ENCODE assay signal across 14 mouse cellular contexts in the genomic region with DNA sequence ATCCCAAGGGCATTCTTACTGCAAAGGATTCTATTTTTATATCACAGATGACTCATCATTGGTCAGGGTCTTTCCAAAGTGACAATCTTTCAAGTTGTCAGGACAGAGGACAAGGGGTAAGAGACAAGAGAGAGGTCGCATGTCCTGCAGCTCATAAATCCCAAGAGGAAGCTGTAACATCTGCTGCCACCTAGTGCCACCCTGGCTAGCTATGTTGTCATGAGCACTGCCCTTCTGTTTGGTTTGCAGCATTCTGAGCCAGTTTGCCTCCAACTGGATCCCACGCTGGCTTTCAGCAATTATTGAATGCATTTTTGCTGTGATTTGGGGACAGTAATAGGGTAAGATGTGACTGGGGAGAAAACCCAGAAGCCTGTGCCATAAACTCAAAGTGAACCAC.
DNase-seq lines count a peak whose midpoint lies in the region; ATAC-seq and TF ChIP-seq lines count a peak whose summit lies in the region.
"Had no signal": no experiment of that assay in that cellular context is flagged by ENCODE, and none has a peak within 500 bp of the region (broad histone marks: within the 10 kb centered on the region; RNA-seq: fewer than 3 reads in every experiment).

No protein-coding gene starts in this region.

- no peaks in the 10 kb centered on the region for H3K9me3 ChIP-seq in kidney, postnatal 0 days (replicated peaks; ENCODE audit: low read length)
- no peaks in the 10 kb centered on the region for H3K9me3 ChIP-seq in lung, postnatal 0 days (ENCODE audit: low read length)
- H3K9me3 ChIP-seq in stomach, postnatal 0 days (ENCODE audit: control insufficient read depth, low read length) = no peaks in the 10 kb centered on the region
- H3K9me3 ChIP-seq: heart, embryonic 15.5 days; intestine, embryonic 15.5 days; liver, embryonic 13.5 days; megakaryocyte, embryonic 14.5 days had no signal

- no peaks in the 10 kb centered on the region for H3K36me3 ChIP-seq in kidney, postnatal 0 days (ENCODE audit: insufficient read depth, low read length)
- no peaks in the 10 kb centered on the region for H3K36me3 ChIP-seq in lung, postnatal 0 days (ENCODE audit: insufficient read depth, low read length)
- no peaks in the 10 kb centered on the region for H3K36me3 ChIP-seq in stomach, postnatal 0 days (ENCODE audit: control insufficient read depth, insufficient read depth, low read length)
- H3K36me3 ChIP-seq: heart, embryonic 15.5 days; intestine, embryonic 15.5 days; liver, embryonic 13.5 days had no signal

- TF ChIP-seq CTCF in kidney, postnatal 0 days (IDR thresholded peaks at IDR 0.05; ENCODE audit: low read depth) = peak; percentile 56; the same call in 1 of the 2 replicates
- TF ChIP-seq CTCF in lung, postnatal 0 days (IDR thresholded peaks at IDR 0.05) = peak; percentile 41
- peak; percentile 57 for TF ChIP-seq CTCF in stomach, postnatal 0 days (IDR thresholded peaks at IDR 0.05; ENCODE audit: low read depth)

- no peaks in the 10 kb centered on the region for H3K27me3 ChIP-seq in kidney, postnatal 0 days (ENCODE audit: insufficient read depth, low read length)
- H3K27me3 ChIP-seq in lung, postnatal 0 days (replicated peaks; ENCODE audit: insufficient read depth, low read length) = no peaks in the 10 kb centered on the region
- H3K27me3 ChIP-seq in stomach, postnatal 0 days (ENCODE audit: control insufficient read depth, insufficient read depth, low read length) = no peaks in the 10 kb centered on the region
- H3K27me3 ChIP-seq: intestine, embryonic 15.5 days; liver, embryonic 13.5 days; megakaryocyte, embryonic 14.5 days had no signal

- no peak overlapping the region for H3K9ac ChIP-seq in kidney, postnatal 0 days (ENCODE audit: low read depth, low read length)
- H3K9ac ChIP-seq in lung, postnatal 0 days (replicated peaks; ENCODE audit: low read depth) = no peak overlapping the region
- no peak overlapping the region for H3K9ac ChIP-seq in stomach, postnatal 0 days (ENCODE audit: low read length)
- H3K9ac ChIP-seq: heart, embryonic 15.5 days; intestine, embryonic 15.5 days; liver, embryonic 13.5 days had no signal

- WGBS in kidney, postnatal 0 days = 43% methylated on average over 2 of the region's 2 CpGs
- 26% methylated on average over 2 of the region's 2 CpGs for WGBS in lung, postnatal 0 days
- WGBS in stomach, postnatal 0 days = 39% methylated on average over 2 of the region's 2 CpGs

- no peak overlapping the region for H3K27ac ChIP-seq in kidney, postnatal 0 days
- no peak overlapping the region for H3K27ac ChIP-seq in lung, postnatal 0 days (ENCODE audit: low read length)
- H3K27ac ChIP-seq in stomach, postnatal 0 days (replicated peaks) = no peak overlapping the region
- H3K27ac ChIP-seq: heart, embryonic 15.5 days; intestine, embryonic 15.5 days; liver, embryonic 13.5 days had no signal

- no peak for DNase-seq in frontal cortex, postnatal 14 days (ENCODE audit: low spot score in 2 of 2)
- DNase-seq in kidney, postnatal 0 days (ENCODE audit: low spot score) = peak; percentile 41
- no peak for DNase-seq in kidney, adult 9 months
- DNase-seq in lung, postnatal 0 days (ENCODE audit: low spot score) = peak; percentile 27
- DNase-seq in lung, postnatal 14 days = no peak
- DNase-seq in stomach, postnatal 0 days (ENCODE audit: low spot score) = no peak
- no peak for DNase-seq in thymus, postnatal 4 days
- DNase-seq: liver, embryonic 13.5 days had no signal

- TF ChIP-seq EP300 in lung, postnatal 0 days (IDR thresholded peaks at IDR 0.05) = no peak
- TF ChIP-seq EP300 in stomach, postnatal 0 days (optimal IDR thresholded peaks at IDR 0.05) = no peak

- peaks cover 4% of the 10 kb centered on the region for H3K4me1 ChIP-seq in kidney, postnatal 0 days (replicated peaks; ENCODE audit: insufficient read depth, low read length)
- no peaks in the 10 kb centered on the region for H3K4me1 ChIP-seq in lung, postnatal 0 days (ENCODE audit: insufficient read depth, low read depth, low read length)
- no peaks in the 10 kb centered on the region for H3K4me1 ChIP-seq in stomach, postnatal 0 days (replicated peaks; ENCODE audit: control insufficient read depth, insufficient read depth)
- H3K4me1 ChIP-seq: heart, embryonic 15.5 days; intestine, embryonic 15.5 days; liver, embryonic 13.5 days; megakaryocyte, embryonic 14.5 days had no signal

- H3K4me3 ChIP-seq in kidney, postnatal 0 days (replicated peaks; ENCODE audit: low read depth, low read length) = no peak overlapping the region
- no peak overlapping the region for H3K4me3 ChIP-seq in lung, postnatal 0 days (ENCODE audit: low read depth, low read length)
- no peak overlapping the region for H3K4me3 ChIP-seq in stomach, postnatal 0 days (ENCODE audit: low read depth, low read length)
- H3K4me3 ChIP-seq: erythroblast, embryonic 14.5 days; heart, embryonic 15.5 days; intestine, embryonic 15.5 days; liver, embryonic 13.5 days; megakaryocyte, embryonic 14.5 days; myocyte had no signal

- ATAC-seq in frontal cortex, adult (ENCODE audit: low TSS enrichment) = peak; percentile 45; the same call in 1 of the 2 replicates
- no peak for ATAC-seq in kidney, postnatal 0 days (replicated peaks; ENCODE audit: low FRiP score, low read depth)
- no peak for ATAC-seq in lung, postnatal 0 days
- ATAC-seq in stomach, postnatal 0 days (ENCODE audit: low FRiP score, low TSS enrichment) = no peak
- ATAC-seq: intestine, embryonic 15.5 days had no signal

- H3K4me2 ChIP-seq in kidney, postnatal 0 days (ENCODE audit: low read length) = no peak overlapping the region
- H3K4me2 ChIP-seq in lung, postnatal 0 days (replicated peaks; ENCODE audit: low read depth, low read length) = no peak overlapping the region
- no peak overlapping the region for H3K4me2 ChIP-seq in stomach, postnatal 0 days (replicated peaks; ENCODE audit: low read depth)
- H3K4me2 ChIP-seq: heart, embryonic 15.5 days; intestine, embryonic 15.5 days; liver, embryonic 13.5 days had no signal

Comparison
In these comparisons a context has a peak if more than half of its experiments do, and no peak if none do; other contexts are left out.
1. DNase-seq: peak in kidney, postnatal 0 days (single experiment) and lung, postnatal 0 days (single experiment); none in frontal cortex, postnatal 14 days (0 of 2), kidney, adult 9 months (single experiment), lung, postnatal 14 days (single experiment), stomach, postnatal 0 days (single experiment) and thymus, postnatal 4 days (single experiment).
2. Peak in every context shown above with its lines, with median percentiles within 50 percentile points of each other: CTCF ChIP-seq.